Mouse (Mus musculus) megakaryocyte progenitor cell, adult 5-6 weeks (primary cell): ENCODE data around the gene Herc3. TPM values are rescaled to one million over a fixed set of nuclear protein-coding genes. Genes with fewer than 3 reads are reported as not detected.
A peak's percentile ranks its signal among the peaks of the same experiment; 100 is the strongest.

Source experiments
- ATAC-seq: replicated peaks from 2 replicates; pipeline ENCODE4 v1.8.0; 2016; ENCODE audit warnings: mild to moderate bottlenecking, moderate TSS enrichment, inconsistent platforms; ENCODE audit not compliant: poor library complexity
- total RNA-seq, 2 experiments: library from RNA; stranded (forward) in 1 of 2; stranded (reverse) in 1 of 2; fragments of 157-497, 149-512 nt in 1 of 2; fragments of 200-1000 nt in 1 of 2; gene quantifications; 2 replicates each; pipeline versions ENCODE4 v1.2.3 to v1.2.4; 2015 to 2017

The Herc3 gene
- total RNA-seq, 2 experiments from 2014 or later = 4.8 to 5.2 TPM

DNA sequence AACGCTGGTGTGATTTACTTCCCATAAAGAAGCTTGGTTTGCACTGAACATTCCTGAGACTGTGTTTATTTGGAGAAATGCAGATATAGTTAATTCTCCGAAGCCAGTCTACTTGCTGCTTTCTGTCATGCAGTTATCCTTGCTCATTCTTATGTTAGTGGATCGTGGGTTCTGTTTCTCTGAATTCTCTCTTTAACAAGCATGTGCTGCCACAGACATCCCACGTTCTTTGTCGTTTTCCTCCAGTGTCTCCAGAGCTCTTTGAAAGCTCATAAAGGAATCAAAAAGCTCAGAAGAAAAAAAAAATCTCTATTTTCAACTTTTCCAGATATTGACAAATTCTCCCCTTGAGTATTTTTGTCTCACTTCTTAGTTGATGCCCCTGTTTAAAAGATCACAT is 82.7 kb downstream of the Herc3 start:
- ATAC-seq = no peak

DNA sequence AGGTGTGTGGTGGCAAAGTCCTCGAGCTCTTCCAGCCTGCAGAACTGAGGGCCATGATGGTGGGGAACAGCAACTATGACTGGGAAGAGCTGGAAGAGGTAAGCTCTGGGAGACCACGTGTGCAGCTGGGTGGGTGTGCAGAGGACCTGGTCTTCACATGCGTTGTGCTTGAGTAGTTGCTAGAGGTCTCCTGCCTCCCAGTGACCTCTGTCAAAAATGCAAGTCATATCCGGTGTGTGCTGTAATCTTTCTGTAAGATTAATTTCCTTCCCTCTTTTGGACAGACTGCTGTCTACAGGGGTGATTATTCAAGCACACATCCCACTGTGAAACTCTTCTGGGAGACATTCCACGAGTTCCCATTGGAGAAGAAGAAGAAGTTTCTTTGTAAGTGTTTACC is 85.2 kb downstream of the Herc3 start:
- ATAC-seq = peak; percentile 97

DNA sequence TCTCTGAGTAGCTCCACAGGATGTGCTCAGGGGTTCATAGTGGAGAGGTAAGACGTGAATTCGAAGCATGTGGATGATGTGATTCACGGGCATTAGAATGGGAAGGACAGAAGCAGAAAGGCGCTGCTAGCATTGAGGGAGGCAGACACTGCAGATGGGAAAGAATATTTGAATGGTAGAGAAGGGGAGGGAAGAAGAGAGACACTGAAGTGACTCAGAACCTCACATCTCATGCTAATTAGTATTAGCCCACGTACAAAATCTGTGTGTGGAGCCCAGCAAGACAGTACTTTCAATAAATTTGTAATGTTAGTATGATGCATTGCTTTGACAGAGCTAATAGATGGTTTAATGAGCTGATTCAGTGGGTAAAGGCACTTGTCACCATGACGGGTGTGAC is 89.5 kb downstream of the Herc3 start:
- ATAC-seq = no peak

DNA sequence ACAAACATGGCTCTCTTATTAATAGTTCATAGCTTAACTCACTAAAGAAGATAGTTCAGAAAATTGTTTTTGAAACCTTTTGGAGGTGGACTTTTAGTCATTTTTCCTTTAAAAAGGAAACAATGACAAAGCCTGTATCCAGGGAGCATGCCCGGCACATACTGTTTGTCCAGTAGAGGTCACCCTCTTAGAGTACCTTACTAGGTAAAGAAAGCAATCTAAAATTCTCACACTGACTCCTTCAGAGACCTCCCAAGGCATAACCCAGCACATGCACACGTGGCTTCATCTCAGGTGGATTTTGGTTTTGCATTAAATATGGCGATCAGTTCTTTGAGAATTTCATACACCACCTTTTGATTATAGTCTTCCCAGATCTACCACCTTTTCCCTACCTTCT is 90.4 kb downstream of the Herc3 start:
- peak; percentile 59 for ATAC-seq

DNA sequence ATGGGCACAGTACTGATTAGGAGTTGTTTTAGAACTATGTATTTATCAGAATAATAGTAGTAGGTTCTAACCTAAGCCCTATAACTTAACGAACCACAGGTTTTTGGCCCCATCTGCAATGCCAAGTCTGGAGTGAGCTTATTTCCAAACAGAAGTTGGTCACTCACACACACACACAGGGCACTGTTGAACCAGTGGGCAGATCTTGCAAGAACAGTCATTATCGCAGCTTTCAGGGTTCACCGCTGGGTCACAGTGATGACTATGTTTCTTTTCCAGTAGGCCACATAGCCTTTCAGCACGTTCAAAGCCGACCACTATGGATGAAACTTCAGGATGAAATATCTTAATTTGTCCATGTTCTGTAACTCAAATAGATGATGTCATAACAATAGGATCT is 91.2 kb downstream of the Herc3 start:
- no peak for ATAC-seq

DNA sequence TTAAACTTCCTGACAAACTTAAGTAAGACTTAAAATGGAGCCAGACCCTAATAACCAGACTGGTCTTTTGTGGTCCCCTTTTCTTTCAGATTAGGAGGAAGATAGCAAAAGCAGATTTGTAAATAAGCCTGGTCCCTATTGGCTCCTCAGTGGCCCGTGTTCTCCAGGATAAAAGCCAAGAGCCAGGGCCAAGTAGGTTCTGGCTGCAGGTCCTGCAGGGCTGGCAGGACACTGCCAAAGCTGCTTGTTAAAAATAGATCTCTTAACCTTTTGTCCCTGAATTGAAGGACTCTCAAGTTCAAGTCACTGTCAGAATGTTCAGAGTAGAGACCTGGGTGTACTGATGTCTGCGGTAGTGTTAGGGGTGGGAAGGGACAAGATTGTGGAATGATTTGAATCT is 96.6 kb downstream of the Herc3 start:
- ATAC-seq = no peak

DNA sequence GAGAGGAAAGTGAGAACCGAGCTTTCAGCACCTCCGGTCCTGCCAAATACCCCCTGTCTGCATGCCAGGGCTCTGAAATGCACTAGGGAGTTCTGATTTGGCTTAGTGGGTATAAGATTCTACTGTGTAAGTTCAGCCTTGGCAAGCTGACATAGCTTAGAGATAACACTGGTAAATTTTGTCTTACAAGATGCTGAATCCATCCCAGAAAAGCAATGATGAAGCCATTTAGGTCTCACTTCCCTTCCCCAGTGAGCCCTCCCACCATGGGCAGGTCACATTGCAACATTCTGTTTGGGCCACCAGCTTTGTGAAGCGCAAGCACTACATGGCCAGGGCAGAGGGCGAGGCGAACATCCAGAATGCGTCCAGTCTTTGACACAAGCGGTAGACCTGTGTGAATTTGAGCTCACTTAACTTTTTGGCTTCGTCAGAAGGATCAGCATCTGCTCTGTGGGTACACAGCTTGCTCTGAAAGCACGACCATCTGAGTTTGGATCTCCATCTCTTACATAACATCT is 98.7 kb downstream of the Herc3 start:
- ATAC-seq = peak; percentile 55

DNA sequence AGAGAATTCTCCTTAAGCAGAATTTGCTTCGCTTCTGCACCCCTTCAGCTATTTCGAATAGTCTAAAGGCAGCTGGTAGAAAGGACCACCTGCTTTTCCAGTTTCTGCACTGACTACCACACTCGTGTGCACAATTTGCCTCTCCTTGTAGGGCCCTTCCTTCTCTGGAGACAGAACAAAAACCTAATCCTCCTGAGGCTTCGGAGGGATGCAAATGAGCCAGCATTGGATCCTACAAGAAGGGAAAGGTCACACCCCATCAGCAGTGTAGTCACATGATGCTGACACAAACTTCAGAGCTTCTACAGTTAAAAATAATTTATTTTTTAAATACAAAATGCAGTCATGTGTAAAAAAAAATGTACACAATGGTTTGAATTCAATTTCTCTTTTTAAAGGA is 99.9 kb downstream of the Herc3 start:
- ATAC-seq = no peak

DNA sequence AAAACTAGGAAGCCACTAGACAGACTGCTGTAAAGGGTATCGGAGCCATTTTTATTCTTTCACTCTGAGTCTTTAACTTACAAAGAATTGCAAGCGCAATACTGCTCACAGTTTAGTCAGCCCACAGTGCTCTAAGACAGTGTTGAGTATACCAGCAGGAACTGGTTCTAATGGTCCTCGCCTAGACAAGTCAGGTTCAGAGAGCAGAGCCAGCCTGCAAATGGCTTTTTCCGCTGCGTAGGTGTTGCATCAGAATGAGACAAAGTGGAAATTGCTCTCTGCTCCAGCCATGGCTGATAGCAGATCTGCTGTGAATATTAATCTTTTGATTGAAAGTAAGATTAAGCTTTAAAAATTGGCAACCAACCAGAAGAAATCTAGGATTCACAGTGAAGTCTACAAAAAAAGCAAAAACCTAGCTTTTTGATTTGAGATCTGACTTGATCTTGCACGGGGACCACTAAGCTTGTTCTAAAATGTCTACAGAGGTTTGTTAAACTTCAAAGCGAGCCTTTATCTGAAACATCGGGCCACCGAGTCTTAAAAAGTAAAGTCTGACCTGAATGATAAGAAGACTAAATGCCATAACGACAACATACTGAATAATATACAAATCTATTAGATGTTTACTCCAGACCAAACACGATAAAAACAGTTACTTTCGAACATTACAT is 101.4 kb downstream of the Herc3 start:
- ATAC-seq = no peak

DNA sequence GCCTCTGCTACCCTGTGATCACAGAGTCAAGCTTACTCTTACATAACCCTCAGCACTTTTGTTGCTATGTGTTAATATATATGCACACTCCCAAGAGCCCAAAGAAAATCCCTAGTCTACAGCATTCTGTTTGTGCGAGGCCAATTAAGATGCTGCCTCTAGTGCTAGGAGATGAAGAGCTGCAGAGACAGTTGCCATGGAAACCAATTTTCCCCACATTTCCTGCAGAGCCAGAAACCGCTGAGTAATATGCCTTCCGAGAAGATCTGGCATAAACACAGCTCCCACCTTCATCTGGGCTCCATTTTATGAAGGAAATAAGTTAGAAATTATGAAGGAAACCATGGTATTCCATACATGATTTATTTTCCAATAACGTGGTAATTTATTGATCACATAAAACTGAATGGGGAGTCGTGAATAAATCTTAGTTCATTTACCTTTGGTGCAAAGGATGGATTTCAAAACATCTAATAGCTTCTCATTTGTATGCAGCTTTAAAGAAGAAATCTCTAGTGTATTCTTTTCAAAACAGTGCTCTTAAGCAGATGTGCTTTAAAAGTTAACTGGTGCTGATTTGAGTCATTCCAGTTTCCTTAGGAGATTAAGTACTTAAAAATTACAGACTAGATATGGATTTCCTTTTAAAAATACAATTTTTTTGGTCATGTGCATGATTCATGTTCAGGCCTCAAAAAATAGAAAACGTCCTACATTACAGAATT is 102.1 kb downstream of the Herc3 start:
- ATAC-seq = no peak

DNA sequence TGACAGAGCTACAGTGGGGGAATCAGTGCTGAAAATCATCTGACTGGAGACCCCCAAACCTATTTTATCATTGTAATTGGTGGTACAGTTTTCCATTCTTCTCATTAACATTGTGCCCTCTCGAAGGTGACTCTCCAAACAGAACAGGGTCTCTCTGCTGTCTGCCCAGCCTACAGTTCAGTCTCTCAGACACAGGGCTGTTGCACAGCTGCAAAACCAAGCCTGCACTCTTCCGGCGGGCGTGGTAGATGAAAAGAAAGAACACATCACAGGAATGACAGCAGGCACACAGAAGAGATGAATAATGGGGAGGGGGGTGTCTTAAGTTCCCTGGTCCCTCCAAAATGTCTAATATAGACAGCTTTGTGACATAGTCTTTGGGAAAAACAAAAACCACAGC is 102.9 kb downstream of the Herc3 start:
- no peak for ATAC-seq

DNA sequence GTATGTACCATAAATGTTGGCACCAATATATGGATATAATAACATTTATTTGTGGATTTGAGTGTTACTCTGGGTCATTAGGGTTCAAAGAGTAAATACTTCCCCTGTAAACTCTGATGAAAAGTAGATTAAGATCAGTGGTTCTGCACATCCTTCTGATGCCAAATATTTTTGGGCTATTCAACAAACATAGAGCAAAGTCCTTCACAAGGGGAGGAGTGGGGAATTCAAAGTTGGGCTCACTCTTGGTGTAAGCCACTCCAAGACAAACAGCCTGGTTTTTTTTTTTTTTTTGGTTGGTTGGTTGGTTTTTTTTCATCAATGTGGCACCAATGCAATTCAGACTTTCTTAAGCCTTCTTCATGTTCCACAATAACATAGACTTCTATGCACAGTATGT is 106.5 kb downstream of the Herc3 start:
- no peak for ATAC-seq

DNA sequence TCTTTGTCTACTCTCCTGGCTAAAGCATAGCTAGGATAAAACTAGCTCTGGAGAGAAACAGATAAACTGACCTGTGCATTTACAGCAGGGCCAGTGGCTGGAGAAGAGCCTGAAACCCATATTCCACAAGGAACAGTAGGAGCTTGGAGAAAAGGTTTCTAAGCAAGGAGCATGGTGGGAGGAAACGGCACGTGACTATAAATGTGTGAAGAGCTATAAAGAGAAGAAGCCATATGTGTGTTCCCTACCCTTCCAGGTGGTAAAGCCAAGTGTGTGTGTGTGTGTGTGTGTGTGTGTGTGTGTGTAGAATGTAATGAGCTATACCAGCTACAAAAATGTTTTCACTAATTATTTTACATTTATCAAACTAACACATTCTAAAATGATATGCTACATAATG is 111.0 kb downstream of the Herc3 start:
- ATAC-seq = no peak

DNA sequence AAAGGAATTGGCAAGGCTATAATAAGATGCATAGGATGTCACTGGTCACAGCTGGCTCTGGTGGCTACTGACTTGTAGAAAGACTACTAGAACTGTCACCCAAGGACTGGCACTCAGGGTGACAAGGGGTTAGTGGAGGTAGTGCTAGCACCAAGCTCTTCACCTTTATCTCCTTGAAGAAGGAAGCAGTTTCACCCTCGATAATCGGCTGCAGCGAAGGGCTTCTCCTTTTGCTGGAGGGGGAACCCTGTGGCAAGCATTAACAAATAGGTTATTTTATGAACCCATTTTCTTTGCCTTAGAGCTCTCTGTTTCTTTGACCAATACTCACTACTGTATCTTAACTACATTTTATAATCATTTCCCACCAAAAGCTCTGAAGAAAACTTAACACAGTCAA is 112.7 kb downstream of the Herc3 start:
- ATAC-seq = 0 out of 2 replicates have a peak, but pooled peaks have one; percentile 9

DNA sequence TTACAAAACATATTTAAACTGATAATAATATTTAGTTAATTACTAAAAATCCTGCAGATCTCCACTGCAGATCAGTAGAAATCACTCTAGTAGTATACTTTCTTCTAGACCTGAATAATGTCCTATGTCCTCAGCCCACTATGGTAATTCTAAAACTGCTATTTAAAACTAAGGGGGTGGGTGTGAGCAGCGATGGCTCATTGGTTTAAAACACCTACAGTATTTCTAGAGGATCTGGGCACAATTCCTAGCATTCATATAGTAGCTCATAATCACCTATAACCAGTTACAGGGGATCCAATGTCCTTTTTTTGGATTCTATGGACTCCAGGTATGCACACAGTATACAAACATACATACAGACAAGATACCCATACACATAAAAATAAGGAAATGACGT is 115.0 kb downstream of the Herc3 start:
- ATAC-seq = no peak

DNA sequence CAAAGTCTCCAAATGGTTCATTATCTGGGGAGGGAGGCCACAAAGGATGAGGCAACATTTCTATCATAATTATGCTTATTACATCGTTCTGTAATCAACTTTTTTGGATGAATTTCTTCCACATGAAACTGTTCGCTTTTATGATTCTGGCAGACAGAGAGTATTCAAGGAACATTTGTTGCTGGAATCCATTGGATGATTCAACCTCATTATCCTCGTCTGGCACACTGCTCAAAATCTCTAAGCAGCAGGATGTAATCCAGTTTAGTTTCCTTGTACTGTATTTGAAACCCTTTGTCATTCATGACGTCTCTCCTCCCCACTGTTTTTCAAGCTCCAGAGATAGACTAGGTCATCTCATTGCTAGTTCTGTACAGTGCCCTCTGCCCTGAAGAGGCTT is 115.6 kb downstream of the Herc3 start:
- ATAC-seq = no peak

DNA sequence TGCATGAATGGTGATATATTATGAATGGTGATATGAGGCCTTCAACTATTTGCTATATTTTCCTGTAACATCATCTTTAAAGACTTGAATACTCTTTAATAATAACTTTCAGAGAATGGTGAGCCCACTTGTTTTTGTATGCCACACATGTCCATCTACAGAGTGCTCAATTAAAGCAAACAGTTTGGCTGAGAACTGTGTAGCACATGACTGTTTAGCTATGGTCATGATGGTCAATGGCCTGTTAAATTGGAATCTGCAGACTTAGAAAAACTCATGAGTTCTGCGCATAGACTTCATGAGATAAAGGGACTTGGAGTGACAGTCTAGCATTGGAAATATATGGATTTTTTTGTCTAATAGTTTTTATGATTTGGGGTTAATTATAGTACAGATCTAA is 119.1 kb downstream of the Herc3 start:
- no peak for ATAC-seq

DNA sequence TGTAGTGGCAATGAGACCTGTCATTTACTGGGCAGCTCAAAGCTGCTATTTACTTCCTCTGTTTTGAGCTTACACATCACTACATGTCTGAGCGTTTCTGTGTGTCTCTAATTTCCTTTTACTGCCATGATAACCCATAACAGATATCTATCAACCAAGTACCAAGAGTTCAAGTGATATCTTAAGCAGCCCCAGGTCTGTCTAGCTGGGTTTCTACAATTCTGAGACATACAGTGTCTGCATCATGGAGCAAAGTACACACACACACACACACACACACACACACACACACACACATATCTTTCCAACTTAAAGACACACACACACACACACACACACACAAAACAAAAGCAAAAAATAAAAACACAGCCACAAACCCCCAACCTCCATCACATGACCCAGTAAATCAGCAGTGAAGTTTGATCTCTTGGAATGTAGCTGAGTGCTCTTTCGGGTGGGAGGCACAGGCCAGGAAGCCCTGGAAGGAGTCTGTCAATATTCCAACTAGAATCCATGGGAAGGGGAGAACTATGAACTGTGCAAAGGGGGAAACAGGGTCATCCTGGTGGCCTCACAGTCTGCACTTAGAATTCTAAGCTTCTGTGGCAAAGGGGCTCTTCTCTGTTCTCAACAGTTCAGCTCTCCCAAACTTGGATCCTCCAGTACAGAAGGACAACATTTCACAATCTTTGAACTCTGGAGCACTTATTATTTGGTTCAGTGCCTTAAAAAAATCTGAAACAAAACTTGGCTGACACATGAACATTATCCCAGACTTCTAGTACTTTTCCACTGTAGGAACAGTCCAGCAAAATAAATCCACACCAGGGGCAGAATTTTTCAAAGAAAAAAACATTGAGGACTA is 120.1 kb downstream of the Herc3 start:
- ATAC-seq = no peak

DNA sequence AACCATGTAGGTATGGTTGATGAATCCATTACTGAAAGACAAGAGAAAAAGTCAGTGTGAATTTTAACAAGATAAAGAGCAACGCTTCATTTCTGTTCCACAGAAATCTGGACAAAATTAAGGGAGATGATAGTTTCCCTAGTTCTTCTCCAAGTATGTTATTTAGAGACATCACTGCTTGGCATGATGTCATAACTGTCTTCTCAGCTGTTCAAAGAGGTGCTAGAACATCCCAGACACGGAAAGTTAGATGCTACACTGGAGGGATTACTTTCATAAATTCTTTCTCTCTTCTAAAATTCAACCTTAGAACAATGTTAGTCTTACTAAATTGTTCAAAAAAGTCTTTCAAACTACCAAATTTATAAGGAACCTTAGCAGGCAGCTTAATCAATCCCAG is 129.3 kb downstream of the Herc3 start:
- no peak for ATAC-seq

DNA sequence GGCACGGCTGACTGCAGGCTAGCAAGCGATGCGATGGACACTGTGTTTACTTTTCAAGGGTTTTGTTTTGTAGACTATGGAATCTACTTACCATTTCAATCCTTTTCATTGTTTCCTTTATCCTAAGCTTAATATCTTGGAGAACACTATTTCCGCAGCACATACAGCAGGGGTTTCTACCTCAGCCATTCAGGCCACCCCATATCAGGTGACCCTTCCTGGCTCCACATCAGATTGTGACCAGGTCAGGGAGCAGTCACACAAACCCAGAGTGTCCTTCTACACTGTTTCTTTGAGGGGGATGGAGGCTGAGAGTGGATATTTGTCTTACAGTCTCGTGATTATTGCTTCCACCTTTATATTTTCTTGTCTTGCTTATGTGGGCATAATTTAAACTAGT is 131.4 kb downstream of the Herc3 start:
- ATAC-seq = no peak

DNA sequence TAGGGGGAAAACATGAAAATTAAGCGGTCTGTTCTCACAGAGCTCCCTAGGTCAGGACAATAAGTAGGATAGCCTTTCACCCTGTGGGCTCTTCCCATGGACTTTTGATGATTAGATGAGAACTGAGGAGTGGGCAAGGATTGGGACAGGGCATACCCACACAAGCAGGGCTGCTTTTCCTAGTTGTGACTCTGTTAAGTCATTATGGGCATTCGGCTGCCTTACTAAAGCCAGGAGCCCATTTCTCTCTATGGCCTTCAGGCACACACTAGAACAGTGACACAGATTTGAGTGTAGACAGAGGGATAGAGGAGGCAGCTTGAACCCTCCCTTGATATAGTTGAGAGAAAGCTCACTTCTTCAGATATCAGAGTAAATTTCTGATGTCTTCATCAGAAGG is 132.8 kb downstream of the Herc3 start:
- ATAC-seq = no peak

DNA sequence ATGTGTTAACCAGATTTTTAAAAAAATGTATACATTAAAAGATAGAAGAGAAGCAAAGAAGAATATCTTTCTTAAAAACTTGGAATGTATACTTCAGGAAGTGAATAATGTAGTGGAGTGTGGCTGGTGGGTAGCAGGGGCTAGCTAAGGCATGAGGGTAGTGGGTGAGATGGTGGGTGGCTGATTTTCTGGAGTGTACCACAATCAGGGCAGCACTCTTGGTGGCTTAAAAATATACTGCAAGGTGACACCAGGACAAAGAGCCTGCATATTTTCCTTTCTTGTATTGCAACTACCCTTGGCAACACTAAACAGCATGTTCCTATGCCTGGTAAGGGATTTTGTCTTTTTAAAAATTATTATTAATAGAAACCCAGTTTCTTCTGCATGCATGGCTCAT is 133.3 kb downstream of the Herc3 start:
- ATAC-seq = no peak
